ENCODE assay signal across 8 mouse cellular contexts in the genomic region with DNA sequence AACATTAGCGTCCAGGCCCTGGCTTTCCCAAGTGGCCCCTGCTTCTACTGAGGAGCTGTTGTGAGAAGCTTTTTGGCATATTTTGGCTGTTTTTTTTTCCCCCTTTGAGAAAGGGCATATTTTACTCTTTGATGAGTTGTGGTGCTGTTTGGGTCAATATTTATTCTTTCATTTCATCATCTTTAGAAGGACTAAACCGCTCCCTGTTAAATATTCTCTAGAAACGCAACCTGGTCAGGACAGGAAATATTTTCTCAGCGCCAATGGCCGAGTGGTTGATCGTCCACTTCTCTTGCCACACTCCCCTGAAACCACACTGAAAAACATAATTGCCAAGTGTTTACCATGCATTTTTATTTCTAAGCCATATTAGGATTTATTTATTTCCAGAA. TPM values are rescaled to one million over a fixed set of nuclear protein-coding genes. Genes with fewer than 3 reads are reported as not detected.
A peak's percentile ranks its signal among the peaks of the same experiment; 100 is the strongest.
DNase-seq lines count a peak whose midpoint lies in the region; ATAC-seq and TF ChIP-seq lines count a peak whose summit lies in the region.

TSS of gene Rbp4 (minus strand) at position 63 of the 392 bp plus-strand sequence.

- no peaks in the 10 kb centered on the region for H3K36me3 ChIP-seq in kidney, embryonic 16.5 days (ENCODE audit: insufficient read depth, low read length)
- H3K36me3 ChIP-seq in hindbrain, embryonic 13.5 days: no peaks in the 10 kb centered on the region
- no peaks in the 10 kb centered on the region for H3K36me3 ChIP-seq in midbrain, embryonic 10.5 days

- peaks cover 11% of the 10 kb centered on the region; the same call in 1 of the 2 replicates for H3K4me1 ChIP-seq in kidney, embryonic 16.5 days (ENCODE audit: insufficient read depth, low read length)
- no peaks in the 10 kb centered on the region for H3K4me1 ChIP-seq in bone marrow, adult 2 months (ENCODE audit: control insufficient read depth, insufficient read depth, low read length)
- H3K4me1 ChIP-seq in hindbrain, embryonic 13.5 days (replicated peaks): peaks cover 3% of the 10 kb centered on the region; the same call in 1 of the 2 replicates
- H3K4me1 ChIP-seq in midbrain, embryonic 10.5 days: peaks cover 11% of the 10 kb centered on the region
- no peaks in the 10 kb centered on the region; the same call in 1 of the 2 replicates for H3K4me1 ChIP-seq in cerebellum, adult 2 months (ENCODE audit: control insufficient read depth, insufficient read depth, low read length)

- peaks cover 34% of the 10 kb centered on the region for H3K27me3 ChIP-seq in kidney, embryonic 16.5 days (ENCODE audit: insufficient read depth, low read length)
- peaks cover 42% of the 10 kb centered on the region for H3K27me3 ChIP-seq in hindbrain, embryonic 13.5 days
- H3K27me3 ChIP-seq in midbrain, embryonic 10.5 days (ENCODE audit: low read depth, poor library complexity, severe bottlenecking): peaks cover 51% of the 10 kb centered on the region
- H3K27me3 ChIP-seq in cerebellum, adult 2 months (ENCODE audit: control insufficient read depth, insufficient read depth, low read length): peaks cover 3% of the 10 kb centered on the region; the same call in 1 of the 2 replicates

- no peaks in the 10 kb centered on the region for H3K9me3 ChIP-seq in kidney, embryonic 16.5 days (ENCODE audit: low read length)
- H3K9me3 ChIP-seq in hindbrain, embryonic 13.5 days: no peaks in the 10 kb centered on the region
- no peaks in the 10 kb centered on the region for H3K9me3 ChIP-seq in midbrain, embryonic 10.5 days (replicated peaks)

- WGBS in kidney, embryonic 16.5 days: 54% methylated on average over 6 of the region's 6 CpGs
- 42% methylated on average over 6 of the region's 6 CpGs for WGBS in bone marrow, adult 2 months
- 71% methylated on average over 6 of the region's 6 CpGs for WGBS in hindbrain, embryonic 13.5 days
- 72% methylated on average over 6 of the region's 6 CpGs for WGBS in midbrain, embryonic 10.5 days
- 76% methylated on average over 6 of the region's 6 CpGs for WGBS in cerebellum, adult 2 months

- ATAC-seq in kidney, embryonic 16.5 days (ENCODE audit: low FRiP score, low TSS enrichment): no peak
- ATAC-seq in hindbrain, embryonic 13.5 days (ENCODE audit: low FRiP score): no peak

- H3K27ac ChIP-seq in kidney, embryonic 16.5 days (ENCODE audit: low read length): no peak within 1 kb of the TSS
- H3K27ac ChIP-seq in bone marrow, adult 2 months (ENCODE audit: control insufficient read depth, insufficient read depth, low read depth, low read length, poor library complexity): no peak within 1 kb of the TSS
- no peak within 1 kb of the TSS for H3K27ac ChIP-seq in hindbrain, embryonic 13.5 days
- peak within 1 kb of the TSS; percentile 84 for H3K27ac ChIP-seq in midbrain, embryonic 10.5 days (replicated peaks)
- no peak within 1 kb of the TSS for H3K27ac ChIP-seq in cerebellum, adult 2 months (ENCODE audit: insufficient read depth, low read length)

- peak within 1 kb of the TSS; percentile 58 for H3K4me3 ChIP-seq in kidney, embryonic 16.5 days (ENCODE audit: low read length)
- no peak within 1 kb of the TSS for H3K4me3 ChIP-seq in bone marrow, adult 2 months (replicated peaks; ENCODE audit: control insufficient read depth, low read depth, low read length)
- H3K4me3 ChIP-seq in hindbrain, embryonic 13.5 days: peak within 1 kb of the TSS; percentile 57
- H3K4me3 ChIP-seq in midbrain, embryonic 10.5 days: peak within 1 kb of the TSS; percentile 72
- no peak within 1 kb of the TSS for H3K4me3 ChIP-seq in cerebellum, adult 2 months (replicated peaks; ENCODE audit: insufficient read depth, low read depth, low read length)

- DNase-seq in kidney, postnatal 10 days: no peak
- DNase-seq in midbrain, embryonic 10.5 days (ENCODE audit: low spot score): no peak
- DNase-seq in cerebellum, postnatal 4 days (ENCODE audit: low spot score in 2 of 2): no peak
- DNase-seq in right cerebral cortex, postnatal 36 days (ENCODE audit: low spot score in 2 of 2): no peak
- no peak for DNase-seq in cerebellum, adult 2 months

- H3K9ac ChIP-seq in kidney, embryonic 16.5 days (replicated peaks; ENCODE audit: low read length): peak within 1 kb of the TSS; percentile 67
- H3K9ac ChIP-seq in hindbrain, embryonic 13.5 days: peak within 1 kb of the TSS; percentile 67

- TF ChIP-seq POLR2A in bone marrow, adult 2 months (IDR thresholded peaks at IDR 0.05; ENCODE audit: borderline replicate concordance, control insufficient read depth, low read depth, low read length): no peak
- no peak for TF ChIP-seq POLR2A in cerebellum, adult 2 months (IDR thresholded peaks at IDR 0.05; ENCODE audit: borderline replicate concordance, insufficient read depth, low read length)

- peak within 1 kb of the TSS; percentile 98 for H3K4me2 ChIP-seq in kidney, embryonic 16.5 days (replicated peaks; ENCODE audit: low read depth, low read length)
- peak within 1 kb of the TSS; percentile 82 for H3K4me2 ChIP-seq in hindbrain, embryonic 13.5 days

- TF ChIP-seq CTCF in bone marrow, adult 2 months (IDR thresholded peaks at IDR 0.05; ENCODE audit: control insufficient read depth, insufficient read depth, low read length): no peak
- no peak for TF ChIP-seq CTCF in cerebellum, adult 2 months (IDR thresholded peaks at IDR 0.05; ENCODE audit: borderline replicate concordance, insufficient read depth, low read depth, low read length)

RNA-seq across cellular contexts. Expression of gene Rbp4, which starts in this region (rescaled TPM):
- 5.0 and 9.1 TPM in 2 replicates for polyA plus RNA-seq in kidney, embryonic 16.5 days (2015; fragmentation: Nextera tagmentation; extraction: Ambion mirVana)
- polyA plus RNA-seq in bone marrow, adult 2 months (2011; ENCODE audit: insufficient read depth, insufficient read length, low replicate concordance, missing spikeins): 2.9 and 23.0 TPM in 2 replicates
- polyA plus RNA-seq in hindbrain, embryonic 13.5 days (2015; fragmentation: Nextera tagmentation; extraction: Ambion mirVana): 2.7 and 5.5 TPM in 2 replicates
- polyA plus RNA-seq in midbrain, embryonic 10.5 days (2016; fragmentation: Nextera tagmentation; extraction: Ambion mirVana): 2.3 TPM in 2 replicates
- polyA plus RNA-seq in cerebellum, adult 2 months (2012; rRNA removed): 7.9 and 10.9 TPM in 2 replicates

Comparison
In these comparisons a context has a peak if more than half of its experiments do, and no peak if none do; other contexts are left out.
1. H3K4me3 ChIP-seq: peak in kidney, embryonic 16.5 days (single experiment), hindbrain, embryonic 13.5 days (single experiment) and midbrain, embryonic 10.5 days (single experiment); none in bone marrow, adult 2 months (single experiment) and cerebellum, adult 2 months (single experiment).